Mouse (Mus musculus): ENCODE results near the gene Six2.
A peak's percentile ranks its signal among the peaks of the same experiment; 100 is the strongest.
"Not testable (repeated sequence)": the region's sequence is repeated elsewhere in the genome, so short reads cannot be mapped to it uniquely, and the experiment has no call there.

Six2 gene

DNA sequence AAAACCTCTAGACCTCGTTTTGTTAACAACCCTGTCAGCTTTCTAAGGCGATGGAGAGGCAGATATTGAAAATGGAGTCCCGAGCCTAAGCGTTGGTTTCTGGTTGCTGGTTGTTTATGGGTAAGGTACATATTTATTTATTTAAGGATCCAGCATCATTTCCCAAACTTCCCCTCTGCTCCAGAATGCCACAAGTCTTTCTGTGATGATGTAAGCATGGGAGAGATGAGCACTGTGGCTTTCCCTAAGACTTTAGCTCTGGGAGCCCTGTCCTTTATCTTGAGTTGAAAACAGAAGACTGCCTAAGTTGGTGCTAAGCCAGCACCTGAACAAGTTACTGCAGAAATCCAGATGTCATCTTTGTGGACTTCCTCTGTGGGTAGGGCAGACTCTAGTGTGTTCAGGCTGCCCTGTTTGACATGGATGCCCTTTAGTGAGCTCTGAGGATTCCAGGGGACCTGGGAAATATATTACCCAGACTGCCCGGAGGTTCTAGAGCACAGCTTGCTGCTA lies 1.8 kb upstream of the Six2 start:
- DNase-seq = no peak

DNA sequence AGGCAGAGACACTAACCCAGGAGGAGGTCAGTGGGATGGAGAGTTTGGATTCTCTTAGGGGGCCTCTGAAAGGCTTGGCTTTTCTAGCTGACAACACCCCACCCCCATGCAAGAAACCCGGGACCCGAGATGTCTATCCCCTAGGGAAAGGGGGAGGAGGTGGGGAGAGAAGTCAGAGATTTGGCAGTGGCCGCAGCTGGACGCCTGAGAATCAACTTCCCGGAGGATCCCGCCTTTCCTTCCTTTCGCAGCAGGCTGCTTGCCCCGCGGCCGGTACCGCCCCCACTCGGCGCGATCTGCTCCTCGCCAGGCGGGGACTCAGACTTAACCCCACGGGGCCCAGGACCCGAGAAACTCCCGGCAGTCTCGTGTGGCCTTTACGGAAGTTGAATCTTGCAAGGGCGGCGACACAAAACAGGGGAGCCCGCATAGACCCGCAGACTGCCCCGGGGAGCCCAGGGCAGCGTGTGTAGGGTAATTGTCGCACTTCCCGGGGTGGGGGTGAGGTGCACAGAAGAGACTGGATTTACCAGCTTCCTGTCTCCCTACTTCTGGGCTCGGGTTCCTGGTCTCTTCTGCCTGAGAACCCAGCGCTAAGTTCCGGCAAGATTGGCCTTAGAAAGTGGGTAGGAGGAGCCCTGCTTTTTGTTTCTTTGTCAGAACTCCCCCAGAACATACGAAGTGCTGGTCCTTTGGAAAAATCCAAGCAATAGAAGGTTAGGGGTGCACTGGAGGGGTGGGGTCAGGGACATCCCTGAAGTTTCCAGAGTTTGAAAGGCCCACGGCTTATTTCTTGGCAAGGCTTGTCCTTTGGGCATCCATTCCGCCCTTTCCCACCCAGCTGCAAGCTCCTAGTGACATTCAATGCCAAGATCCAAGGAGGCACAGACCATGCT lies 1.1 kb upstream of the Six2 start:
- DNase-seq = peak; percentile 68

DNA sequence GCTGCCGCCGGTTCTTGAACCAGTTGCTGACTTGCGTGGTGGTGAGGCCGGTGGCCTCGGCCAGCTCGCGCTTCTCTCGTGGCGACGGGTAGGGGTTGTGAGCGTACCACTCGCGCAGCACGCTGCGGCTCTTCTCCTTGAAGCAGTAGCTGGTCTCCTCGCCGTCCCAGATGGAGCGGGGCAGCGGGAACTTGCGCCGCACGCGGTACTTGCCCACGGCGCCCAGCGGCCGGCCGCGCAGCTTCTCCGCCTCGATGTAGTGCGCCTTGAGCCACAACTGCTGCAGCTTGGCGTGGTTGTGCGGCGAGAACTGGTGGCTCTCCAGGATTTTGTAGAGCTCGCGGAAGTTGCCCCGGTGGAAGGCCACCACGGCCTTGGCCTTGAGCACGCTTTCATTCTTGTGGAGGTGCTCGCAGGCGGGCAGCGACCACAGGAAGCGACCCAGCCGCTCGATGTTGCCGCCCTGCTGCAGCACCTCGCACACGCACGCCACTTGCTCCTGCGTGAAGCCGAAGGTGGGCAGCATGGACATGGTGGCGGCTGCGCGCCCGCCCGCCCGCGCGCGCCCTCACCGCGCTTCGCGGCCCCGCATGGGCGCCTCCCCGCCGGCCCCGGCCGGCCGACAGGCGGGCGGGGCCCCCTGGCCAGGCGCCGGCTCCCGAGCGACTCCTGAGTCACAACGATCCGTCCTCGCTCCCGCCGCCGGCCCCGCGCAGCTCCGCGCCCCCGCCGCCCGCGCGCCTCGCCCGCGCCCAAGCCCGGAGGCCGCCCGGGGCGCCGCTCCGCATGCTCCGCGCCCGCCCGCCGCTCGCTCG lies 446 bp downstream of the Six2 start:
- DNase-seq = peak; percentile 33

DNA sequence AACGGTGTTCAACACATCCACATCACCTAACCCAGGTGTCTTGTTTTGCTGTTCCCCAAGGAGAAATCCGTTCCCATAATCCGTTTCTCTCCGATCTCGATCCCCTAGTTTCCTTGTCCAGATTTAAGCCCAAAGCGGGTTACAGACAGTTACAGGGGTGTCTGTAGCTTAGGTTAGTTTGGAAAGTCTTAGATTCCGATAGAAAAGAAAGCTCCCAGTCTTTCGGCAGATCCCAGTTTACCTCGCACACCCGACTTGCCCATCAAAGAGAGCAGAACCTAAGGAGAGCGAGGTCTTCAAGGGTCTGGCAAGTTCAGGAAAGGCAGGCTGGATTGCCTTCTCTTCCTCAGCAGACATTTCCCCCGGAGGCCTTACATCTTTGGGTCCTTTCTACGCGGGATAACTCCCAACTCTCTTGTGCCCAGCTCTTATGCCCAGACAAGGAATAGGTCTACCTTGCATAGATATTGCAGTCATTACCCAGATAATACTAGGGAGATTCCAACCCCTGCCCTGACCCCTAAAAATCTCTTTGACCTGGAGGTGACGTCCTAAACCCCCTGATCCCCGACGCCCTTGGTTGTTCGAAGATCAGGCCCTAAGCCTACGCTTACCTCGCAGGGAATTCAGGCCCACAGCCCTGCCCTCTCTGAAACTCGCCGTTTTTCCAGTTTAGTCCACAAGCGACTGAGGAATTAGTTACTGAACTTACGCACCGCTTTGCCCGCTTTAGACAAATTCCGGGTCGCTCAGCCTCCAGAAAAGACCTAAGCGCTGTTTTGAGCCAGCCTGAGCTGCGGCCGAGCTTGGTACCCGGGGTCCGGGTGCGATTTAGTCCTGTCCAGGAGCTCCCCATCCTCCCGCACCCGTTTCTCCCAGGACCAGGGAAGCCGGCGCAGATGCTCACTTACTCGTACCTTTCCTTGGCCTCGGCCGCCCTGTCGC lies 1.3 kb downstream of the Six2 start:
- peak; percentile 28 for DNase-seq

DNA sequence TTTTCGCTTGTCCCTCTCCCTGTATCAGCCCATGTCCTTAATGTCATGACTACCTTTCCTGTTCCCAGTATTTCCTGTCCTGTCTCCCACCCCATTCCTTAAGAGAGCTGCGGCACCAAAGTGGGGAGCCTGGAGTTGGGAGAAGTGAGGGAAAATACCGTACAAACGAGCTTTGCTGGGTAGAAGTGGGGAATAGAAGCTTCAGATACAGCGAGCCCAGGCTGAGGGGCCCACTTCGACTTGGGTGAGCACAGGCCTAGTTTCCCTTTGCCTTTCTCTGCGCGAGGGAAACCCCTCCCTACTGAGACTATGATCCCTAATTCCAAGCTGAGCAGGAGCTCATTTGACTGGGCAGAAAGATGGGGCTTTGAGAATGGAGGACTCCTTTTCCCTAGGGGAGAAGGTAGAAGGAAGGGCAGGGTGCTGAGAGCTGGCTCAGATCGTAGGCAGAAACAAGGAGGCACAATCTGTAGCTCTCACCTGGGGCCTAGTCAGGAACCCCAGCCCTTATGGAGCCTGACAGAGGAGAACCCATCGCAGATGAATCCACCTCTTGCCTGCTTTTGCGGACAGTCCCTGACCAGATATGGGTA lies 2.3 kb downstream of the Six2 start:
- DNase-seq = no peak

DNA sequence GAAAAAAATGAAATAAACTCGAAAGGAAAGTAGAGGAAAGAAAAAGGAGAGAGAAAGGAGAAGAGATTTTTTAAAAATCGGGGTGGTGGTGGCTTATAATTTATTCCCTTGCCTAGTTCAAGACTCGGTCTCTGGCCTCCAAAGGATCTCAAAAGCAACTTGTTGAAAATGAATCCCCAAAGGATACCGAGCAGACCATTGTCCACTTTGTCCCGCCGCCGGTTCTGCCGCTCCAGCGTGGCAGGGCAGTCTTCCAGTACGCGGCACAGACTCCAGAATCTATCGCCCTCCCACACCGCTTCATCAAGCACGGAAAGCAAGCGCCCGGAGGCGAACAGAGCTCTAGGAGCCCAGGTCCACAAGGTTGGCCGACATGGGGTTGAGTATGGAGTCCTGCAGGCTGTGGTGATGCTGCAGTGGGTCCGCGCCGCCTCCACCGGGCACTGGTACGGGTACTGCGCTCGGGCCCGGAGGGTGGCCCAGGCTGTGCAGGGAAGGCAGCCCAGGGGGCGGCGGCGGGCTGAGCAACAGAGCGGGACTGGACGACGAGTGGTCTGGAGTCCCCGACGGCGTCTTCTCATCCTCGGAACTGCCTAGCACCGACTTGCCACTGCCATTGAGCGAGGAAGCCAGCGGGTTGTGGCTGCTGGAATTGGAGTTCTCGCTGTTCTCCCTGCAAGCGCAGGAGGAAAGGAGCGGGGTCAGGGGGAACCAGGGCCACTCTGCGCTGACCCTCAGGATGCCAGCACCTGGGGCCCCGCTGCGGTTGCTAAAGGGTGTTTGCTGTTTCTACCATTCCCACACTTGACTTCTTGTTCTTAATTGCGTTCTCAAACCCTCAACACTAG lies 3.0 kb downstream of the Six2 start:
- peak; percentile 12 for DNase-seq

DNA sequence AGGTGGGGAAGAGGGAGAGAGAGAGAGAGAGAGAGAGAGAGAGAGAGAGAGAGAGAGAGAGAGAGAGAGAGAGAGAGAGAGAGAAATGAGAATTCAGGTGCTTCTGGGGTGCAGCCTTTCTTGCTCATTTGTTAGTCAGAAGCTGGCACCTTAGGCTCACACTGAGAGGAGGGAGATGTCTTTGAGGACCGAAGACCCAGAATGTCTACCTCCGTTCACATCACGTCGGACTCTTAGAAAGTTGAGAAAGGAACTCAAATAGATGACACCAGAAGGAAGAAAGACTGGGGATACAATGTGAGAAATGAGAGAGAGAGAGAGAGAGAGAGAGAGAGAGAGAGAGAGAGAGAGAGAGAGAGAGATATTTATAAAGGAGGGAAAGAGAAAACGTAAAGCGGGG lies 3.6 kb downstream of the Six2 start:
- DNase-seq = not testable (repeated sequence)

DNA sequence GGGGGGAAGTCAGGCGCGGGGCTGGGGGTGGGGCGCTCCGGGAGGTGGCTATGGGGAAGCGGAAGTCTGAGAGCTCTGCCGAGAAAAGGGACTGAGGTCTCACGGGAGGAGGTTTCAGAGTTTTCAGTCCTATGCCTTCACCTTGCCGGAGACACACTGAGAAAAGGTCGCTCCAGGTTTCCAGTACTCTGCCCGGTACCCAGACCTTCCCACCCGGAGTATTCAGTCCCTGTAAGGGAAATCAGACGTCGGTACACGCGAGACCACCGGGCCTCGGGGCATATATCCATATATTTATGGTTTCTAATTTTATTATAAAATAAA lies 4.1 kb downstream of the Six2 start:
- DNase-seq = no peak

DNA sequence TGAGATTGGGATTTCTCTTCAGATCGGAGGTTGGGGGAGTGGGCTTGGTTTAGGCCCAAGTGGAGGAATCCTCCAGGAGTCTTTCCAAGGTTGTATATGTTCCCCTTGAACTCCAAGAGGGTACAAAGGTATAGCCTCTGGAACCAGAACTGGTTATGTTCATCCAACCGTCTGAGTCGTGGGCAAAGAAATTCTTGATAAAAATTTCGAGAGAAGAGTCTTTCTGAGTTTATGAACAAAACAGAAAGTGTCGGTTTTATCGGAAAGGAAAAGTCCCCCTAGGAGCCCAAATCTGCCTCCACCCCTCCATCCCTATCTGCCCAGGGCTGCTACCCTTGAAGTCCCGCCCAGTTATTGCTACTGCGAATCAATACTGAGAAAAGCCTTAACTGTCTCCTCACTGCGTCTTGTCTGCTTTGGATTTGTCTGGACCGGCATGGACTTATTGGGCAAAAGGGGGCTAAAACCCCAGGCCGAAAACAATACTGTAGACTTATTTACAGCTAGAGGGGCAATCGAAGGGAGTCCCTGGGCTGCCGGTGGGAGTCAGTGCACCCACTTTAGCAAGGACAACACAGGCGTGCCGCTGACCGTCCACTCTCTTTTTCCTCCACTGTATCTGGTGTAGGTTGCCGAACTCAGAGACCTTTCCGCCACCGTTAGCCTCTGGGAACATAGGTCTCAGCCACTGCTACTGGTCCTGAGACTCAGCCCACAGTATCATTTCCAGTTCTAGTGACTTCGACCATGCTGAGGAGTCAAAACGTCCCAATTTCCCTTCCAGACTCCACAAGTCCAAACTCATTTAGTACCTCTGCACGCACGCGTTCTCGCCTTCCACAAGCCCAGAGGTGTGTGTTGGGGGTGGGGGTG lies 4.7 kb downstream of the Six2 start:
- DNase-seq = no peak

DNA sequence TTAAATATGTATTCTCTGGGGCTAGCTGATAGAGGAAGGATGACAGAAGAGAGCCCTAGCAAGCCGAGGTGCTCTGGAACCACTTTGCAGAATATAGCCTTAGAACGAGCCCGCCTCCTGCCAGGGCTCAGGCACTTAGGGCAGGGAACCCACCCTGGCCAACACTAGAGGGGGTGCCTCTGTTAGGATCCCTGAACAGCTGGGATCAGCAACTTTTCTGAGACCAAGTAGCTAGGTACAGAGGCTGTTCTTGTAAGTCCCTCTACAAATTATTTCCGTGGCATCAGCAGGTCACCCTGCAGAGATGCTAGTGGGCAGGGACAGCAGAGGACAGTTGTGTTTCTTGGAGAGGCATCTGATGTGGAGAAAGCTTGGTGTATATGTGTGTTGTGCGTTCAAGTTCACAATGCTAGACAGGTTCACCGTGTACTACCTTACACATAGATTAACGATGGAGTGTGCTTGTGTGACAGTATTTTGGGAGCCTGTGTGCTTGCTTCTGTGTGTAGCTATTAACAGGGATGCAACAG lies 5.8 kb downstream of the Six2 start:
- DNase-seq = no peak

DNA sequence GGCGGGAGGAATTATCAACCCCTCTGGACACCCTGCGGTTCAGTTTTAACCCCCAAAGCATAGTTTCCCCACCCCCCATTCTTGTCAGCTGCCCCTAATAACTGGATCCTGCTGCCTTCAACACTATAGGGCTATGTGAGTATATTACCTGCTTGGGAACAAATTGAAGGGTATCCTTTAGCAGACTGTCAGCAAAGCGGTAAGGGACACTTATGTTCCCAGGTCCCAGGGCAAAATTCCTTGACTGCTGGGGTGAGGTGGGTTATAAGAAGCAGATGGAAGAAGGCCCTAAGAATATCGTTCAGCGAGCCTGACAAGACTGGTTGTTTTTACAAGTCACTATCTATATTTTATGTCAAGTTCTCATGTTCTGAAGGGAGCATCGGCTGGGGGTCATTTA lies 6.3 kb downstream of the Six2 start:
- DNase-seq = no peak

DNA sequence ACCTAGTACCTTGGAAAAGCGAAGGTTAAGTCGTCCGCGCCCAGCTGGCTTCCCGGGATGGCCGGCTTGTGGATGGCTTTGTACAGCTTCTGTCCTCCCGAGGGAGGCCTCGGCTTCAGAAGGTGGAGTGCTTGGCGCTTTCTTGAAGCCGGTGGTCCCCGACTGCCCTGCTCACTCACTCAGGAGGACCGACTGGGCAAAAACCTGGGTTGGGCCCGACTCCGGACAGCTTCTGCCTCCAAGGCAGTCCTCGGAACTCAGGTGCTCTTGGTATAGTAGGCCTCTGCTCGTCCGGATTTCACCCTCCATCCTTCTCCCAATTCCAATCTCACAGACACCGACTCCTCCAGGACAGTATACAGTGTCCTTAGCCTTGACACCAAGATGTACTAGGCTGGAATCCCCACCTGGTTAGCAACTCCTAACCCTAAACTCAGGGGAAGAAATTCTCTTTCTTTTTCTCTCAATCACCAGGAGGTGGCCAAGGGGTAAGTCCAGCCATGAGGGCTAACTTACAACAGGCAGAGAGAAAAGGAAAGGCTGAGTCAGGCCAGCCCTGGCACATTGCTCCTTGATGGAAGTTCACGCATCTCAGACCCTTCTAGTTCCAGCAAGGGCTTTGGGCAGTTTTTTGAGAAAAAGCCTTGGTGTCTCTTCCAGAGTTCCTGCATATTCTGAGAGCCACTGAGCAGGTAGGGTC lies 7.1 kb downstream of the Six2 start:
- DNase-seq = no peak

DNA sequence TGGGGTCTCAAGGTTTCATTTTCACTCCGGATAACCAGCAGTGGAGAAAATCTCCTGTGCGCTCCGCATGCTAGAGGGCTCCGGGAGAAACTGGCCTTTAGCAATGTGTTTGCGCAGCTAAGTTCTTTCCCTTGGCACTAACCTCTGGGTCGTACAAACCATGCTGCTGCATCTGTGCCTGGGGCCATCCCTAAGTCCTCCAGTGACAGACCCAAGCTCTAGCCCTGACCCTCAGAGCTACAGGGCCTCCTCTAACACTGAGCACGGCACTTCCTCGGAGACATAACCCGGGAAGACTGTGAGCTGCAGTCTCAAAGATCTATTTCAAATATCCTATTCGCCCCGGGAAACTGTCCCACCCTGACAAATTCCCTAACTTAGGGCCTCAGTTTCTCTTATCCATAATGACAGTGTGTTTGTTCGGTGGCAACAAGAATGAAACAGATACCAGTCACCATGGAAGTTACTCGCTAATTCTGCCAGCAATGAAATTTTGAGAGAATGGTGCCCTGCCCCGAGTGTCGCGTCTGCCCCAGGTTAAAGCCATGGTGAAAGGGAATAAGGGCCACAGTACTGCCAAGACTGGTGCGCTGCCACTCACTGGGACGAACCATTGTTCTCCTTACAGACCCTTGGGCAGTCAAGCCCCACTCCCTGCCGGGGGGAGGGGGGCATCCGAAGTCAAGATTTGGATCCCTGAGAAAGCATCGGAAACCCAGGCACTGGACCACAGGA lies 7.8 kb downstream of the Six2 start:
- DNase-seq = no peak

DNA sequence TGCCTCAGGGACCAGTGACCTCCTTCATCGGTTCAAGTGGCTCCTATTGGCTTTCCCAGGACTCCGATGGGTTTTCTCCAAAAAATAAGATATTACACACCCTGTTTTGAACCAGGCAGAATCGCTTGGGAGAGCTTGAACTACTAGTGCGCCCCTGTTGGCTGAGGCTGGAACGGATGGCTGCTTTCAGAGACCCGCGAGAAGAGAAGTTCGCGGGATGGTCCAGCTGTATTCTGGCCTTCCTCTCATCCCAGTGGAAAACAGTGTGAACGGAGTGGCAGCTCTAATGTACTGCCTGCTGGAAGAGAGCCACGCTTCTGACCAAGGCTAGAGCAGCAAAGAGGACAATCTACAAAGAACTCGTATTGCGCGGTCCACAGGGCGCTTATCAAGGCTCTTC lies 8.4 kb downstream of the Six2 start:
- DNase-seq = peak; percentile 66

DNA sequence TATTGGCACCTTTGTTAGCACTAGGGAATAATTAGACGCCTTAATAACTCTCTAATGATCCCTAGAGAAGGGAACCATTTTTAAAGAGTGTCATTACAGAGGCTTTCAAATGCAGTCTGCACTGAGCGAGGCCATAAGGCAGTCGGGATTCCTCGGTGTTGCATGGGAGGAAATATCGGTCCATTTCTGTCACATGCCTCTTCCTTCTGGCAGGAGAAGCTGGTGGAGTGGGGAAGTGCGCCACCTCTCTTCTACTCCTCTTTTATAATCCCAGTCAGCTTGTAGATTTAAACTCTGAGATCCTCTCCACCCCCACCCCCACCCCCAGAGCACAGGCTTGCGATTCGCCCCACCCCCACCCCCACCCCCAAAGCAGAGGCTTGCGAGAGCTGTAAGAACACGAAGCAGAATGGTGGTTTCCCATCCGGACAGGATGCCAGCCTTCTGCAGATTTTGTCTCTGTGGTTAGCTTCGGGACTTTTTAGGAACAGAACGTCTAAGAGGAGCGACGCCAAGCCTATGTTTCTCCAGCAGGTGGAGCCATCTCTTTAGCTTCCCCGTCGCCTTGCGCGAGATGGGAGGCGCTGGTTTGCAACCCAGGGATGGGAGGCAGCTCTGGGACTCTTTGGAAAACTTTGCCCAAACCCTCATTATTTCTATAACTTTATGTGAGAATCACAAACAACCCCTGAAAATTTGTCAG lies 23.3 kb downstream of the Six2 start:
- peak; percentile 84 for DNase-seq

DNA sequence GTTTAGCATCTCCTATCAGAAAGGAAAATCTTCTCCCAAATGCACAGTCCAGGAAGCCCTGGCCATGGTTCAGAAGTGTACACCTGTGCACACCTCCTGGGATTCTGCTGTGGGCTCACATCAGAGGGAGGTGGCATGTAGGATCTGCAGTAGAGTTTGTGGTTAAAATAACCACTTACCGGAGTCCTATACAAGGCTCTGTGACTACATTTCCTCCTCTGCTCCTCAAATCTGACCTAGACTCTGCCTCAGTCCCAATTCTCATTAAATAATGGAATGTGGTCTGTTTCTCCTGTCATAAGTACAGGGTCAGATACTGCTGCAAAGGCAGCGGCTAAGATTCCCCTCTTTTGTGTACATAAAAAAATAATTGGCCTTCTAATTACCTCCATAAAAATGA lies 23.9 kb downstream of the Six2 start:
- no peak for DNase-seq

DNA sequence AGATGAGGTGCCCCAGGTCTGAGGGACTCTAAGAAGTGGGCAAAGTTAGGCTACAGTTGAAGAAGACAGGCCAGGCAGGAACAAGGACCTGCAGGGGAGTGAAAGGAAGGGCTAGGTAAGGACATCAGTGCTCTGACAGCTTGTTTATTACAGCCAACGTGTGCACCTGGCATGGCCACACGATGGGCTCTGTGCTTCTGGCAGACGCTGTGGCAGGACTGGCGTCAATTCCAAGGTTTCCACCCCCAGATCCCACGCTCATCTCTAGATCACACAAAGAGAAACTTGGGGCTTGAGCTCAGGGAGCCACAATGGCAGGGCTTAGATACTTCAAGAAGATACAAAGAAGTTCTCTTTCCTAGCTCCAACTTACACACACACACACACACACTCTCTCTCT lies 26.6 kb downstream of the Six2 start:
- DNase-seq = no peak

DNA sequence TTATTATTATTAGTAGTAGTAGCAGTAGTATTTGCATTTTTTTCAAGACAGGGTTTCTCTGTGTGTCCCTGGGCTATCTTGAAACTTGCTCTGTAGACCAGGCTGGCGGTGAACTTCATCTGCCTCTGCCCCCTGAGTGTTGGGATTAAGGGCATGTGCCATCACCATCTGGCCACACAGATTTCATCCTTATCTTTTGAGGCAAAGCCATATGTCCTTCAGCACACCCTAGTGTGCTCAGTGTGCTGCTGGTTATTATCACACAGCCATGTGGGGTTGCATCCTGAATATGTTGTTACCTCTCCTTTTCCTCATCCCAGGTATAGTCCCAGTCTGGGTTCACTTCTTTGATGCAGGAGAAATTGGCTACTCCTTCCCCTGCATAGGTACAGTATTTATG lies 28.1 kb downstream of the Six2 start:
- DNase-seq = no peak

Data from kidney, postnatal 10 days (tissue).